Mouse (Mus musculus): Measurements from ENCODE around the gene Tvp23a.

Gene Tvp23a

GRCm38 (mm10) chr16:10394699-10395540 lies 52.2 kb downstream of the Tvp23a start, which contains the start of gene Tekt5:
Tekt5 (minus strand) TSS chr16:10395490.
- peak; percentile 41 for DNase-seq (ENCODE audit: low spot score)

- no peak for DNase-seq (ENCODE audit: low spot score)
Measured at GRCm38 (mm10) chr16:10392587-10392986, 54.6 kb downstream of the Tvp23a start.

- no peak for DNase-seq (ENCODE audit: low spot score)
Measured at GRCm38 (mm10) chr16:10388634-10389365, 58.4 kb downstream of the Tvp23a start.

- no peak for DNase-seq (ENCODE audit: low spot score)
Measured at GRCm38 (mm10) chr16:10385261-10385660, 61.9 kb downstream of the Tvp23a start.

GRCm38 (mm10) chr16:10384544-10384943 lies 62.6 kb downstream of the Tvp23a start:
- no peak for DNase-seq (ENCODE audit: low spot score)

GRCm38 (mm10) chr16:10384060-10384497 lies 63.1 kb downstream of the Tvp23a start:
- peak; percentile 79 for DNase-seq (ENCODE audit: low spot score)

- no peak for DNase-seq (ENCODE audit: low spot score)
Measured at GRCm38 (mm10) chr16:10379531-10379930, 67.6 kb downstream of the Tvp23a start.

- no peak for DNase-seq (ENCODE audit: low spot score)
Measured at GRCm38 (mm10) chr16:10377286-10377685, 69.9 kb downstream of the Tvp23a start.

- peak; percentile 38 for DNase-seq (ENCODE audit: low spot score)
Measured at GRCm38 (mm10) chr16:10374254-10375011, 72.7 kb downstream of the Tvp23a start.

- DNase-seq (ENCODE audit: low spot score): no peak
Measured at GRCm38 (mm10) chr16:10372372-10372771, 74.8 kb downstream of the Tvp23a start.
